Mouse (Mus musculus) kidney, postnatal 10 days (tissue): ENCODE measurements around the gene Ctnnbl1.

ENCODE experiments used
- DNase-seq: peaks from one replicate; pipeline ENCODE4 v3.0.0; 2021; ENCODE audit warnings: mixed read lengths

The Ctnnbl1 gene

DNA sequence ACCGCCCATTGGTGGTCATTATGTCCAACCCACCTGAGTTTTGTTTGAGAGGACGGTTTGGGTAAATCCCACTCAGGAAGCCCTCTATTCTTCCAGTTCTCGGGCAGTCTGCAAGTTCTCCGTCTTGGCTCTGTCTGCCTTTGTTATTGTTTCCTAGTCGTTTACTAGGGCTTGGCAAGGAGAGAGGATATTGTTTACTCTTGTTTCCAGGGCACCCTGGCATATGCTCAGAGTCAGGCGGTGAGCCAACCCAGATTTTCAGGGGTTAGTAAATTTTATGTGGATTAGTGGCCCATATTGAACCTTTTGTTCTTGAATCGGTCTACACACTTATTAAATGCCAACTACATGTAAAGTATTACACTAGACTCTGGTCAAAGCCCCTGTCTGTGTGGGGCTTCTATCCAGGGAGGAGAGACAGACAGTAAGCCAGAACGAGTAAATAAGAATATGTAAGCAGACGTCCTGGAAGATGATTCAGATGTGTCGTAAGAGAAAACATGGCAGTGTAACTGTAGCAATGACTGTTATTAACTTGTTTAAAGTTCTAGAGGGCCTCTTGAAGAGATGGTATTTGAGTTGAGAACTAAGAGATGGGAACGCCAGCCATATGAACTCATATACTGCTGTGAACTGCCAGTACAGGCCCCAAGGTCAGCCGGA is 13.9 kb downstream of the Ctnnbl1 start:
- DNase-seq, result no peak

DNA sequence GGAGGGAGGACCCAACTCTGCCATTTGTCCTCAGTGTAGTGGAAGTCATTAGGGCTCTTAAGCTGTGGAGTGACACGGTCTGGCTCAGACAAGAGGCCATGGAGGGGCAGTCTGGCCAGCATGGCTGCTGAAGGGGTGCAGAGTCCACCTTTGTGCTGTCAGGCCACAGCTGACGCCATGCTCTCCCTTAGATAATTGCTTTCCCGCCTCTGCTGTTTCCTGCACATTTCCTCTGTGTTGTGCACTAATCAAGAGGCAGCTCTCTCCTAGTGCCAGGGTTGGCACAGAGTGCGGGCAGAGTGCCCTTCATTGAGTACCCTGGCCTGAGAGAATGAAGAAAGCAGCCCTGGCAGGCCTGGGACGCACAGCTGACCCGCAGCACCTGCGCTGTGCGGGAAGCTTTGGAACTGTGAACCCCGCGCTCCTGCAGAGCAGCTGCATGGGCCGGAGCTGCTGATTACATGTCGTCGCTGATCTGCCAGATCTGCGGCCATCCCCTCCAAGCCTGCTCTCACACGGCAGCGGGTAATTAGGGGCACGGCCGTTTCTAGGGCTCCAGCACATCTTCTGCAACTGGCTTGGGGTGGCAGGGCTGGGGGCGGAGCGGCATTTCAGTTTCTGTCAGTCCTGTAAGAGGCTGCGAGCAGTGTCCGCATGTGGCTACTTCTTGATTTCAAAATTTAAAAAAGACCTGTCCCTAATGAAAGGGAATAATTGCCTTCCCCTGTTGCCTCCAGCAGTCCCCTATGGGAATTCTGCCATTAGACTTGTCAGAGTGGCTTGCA is 14.6 kb downstream of the Ctnnbl1 start:
- DNase-seq, result peak; percentile 30

DNA sequence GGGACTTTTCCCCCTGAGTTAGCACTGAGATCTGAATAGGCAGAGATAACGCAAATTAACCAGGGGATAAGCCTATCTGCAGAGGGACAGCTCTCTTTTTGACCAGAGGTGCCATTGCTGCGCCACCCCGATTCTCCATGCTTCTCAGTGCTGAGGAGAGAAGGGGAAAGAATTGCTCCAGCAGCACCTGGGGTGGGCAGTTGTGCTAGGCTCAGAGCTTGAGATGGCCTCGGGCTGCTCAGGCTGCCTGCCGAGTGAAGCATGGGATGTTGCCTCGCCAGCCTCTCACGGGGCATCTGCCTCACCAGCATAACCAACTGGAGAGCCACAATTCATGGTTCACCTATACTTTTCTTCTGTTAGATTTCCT is 15.2 kb downstream of the Ctnnbl1 start:
- DNase-seq, result no peak

DNA sequence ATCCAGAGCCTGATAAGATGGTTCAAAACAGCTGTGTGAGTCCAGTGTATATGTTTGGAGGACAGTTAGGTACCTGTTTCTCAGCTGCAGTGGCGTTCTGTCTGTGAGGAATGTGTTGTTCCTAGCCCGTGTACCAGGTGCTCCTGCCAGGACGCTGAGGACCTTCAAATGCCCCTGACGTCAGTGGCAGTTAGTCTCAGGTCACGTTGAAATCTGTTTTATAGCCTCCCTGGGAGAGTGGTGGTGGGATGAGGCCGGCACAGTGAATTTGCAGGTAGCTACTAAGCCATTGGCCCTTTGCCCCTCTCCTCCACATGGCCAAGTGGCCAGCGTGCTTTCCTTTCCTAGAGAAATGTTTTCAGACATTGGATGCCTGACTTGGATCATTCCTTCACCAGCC is 18.6 kb downstream of the Ctnnbl1 start:
- DNase-seq, result no peak

DNA sequence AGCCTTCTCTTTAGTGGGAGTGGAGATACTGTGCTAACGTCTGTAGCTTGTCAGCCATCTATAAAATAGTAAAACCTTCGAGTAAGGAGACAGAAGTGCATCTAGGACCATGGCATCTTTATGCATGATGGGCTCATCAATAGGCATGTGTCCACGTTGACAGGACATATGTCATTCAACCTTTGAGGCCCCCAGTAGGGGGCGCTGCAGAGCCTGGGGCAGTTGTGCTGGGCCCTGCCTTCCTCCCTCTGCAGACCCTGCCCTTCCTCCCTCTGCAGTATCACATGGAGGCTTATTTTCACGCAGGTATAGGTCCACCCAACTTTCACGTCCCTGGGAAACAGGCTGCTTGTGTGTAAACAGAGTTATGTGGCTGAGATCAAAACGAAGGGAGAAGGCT is 19.0 kb downstream of the Ctnnbl1 start:
- DNase-seq, result no peak

DNA sequence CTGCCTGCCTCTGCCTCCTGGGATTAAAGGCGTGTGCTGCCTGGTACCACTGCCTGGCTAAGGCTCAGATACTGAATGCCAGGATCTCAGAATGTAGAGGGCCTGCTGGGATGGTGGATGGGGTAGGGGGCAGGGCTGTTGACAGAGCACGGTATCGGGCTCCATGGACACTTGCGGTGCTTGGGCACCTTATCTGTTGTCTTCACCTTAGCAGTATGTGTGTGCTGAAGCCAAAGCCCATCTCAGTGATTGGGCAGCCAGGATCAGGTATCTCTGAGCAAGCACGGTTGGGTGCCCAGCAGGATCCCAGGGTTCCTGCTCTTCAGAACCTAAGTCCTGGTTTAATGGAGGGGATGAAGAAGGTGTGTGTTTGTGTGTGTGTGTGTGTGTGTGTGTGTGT is 21.2 kb downstream of the Ctnnbl1 start:
- DNase-seq, result no peak

DNA sequence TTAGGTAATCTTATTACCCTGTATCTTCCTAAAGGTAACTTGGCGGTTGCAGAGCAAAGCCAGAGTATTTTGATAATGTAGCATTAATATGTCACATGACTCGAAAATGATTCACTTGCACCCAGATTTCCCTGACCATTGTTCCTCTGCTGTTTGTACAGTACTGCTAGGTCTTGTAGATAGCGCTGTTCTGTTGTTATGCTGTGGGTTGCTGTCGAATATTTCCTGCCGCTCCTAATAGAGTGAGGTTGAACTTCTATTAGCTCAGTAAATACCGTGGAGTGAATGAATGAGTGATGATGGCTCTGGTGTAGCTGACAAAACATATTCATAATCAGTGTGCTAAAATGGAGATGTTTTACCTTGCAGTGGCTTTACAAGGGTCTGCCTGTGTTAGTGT is 22.5 kb downstream of the Ctnnbl1 start:
- DNase-seq, result no peak

DNA sequence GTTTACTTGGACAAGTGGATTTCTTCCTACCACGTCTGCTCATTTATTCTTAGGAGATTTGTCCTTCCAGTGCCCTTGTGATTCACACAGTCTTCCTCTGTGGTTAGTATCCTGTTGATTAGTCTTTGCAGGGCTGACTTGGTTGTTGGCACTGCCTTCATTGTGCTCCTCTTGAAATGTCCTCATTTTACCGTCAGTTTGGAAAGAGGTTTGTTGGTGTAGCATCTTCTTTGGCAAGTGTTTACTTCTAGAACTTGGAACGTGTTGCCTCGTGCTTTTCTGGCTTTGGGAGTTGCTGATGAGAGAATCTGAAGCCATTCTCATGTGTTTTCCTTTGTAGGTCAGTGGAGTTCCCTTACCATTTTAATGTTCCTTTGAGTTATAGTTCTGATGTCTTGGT is 25.7 kb downstream of the Ctnnbl1 start:
- DNase-seq, result no peak

DNA sequence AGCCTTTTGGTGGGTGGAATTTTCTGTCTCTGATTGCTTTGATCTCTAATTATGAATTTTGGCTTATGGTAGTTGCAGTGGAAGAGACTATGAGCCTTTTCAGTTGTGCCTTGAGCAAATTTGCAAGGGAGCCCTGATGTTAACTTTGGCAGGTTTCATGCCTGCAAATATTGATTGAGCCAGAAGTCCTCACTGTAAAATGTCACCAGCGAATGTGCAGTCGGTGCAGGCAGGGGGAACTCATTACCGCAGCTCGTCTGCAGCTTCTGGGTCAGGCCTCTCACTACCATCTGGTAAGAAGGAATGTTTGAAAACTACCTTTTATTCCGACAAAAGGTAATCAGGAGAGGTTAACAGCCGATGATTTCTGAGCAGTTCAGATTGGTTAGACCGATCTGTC is 29.4 kb downstream of the Ctnnbl1 start:
- DNase-seq, result no peak

DNA sequence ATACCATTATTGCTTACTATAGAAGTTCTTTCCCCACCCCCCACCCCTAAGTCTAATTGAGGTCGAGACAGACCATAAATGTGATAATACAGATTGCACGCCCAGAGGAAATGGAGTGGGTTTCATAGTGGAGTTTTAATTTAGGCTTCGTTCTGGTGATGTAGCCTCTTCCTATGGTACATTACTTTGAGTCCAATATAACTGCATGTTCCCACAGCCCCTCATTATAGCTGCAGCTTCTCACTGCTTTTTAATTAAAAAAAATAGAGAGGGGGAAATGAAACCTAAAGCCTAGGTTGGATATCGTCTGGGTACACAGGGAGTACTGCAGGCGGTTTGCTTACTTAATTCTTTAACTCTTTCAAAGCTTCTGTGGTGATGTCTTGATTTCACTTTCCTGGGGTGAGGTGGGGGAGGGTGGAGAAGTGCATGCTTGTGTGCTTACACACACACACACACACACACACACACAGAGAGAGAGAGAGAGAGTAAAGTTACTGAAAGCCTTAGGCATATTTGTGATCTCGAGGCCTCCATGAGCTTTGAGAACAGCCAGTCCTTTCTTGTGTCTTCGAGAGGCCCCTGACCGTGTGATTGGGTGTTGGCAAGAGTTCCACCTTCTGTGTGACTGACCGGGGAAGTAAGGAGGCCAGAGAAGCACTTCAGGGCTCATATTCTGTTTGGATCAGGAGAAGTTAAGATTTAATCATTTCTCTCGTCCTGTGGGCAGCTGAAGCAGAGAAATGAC is 31.7 kb downstream of the Ctnnbl1 start:
- DNase-seq, result no peak

DNA sequence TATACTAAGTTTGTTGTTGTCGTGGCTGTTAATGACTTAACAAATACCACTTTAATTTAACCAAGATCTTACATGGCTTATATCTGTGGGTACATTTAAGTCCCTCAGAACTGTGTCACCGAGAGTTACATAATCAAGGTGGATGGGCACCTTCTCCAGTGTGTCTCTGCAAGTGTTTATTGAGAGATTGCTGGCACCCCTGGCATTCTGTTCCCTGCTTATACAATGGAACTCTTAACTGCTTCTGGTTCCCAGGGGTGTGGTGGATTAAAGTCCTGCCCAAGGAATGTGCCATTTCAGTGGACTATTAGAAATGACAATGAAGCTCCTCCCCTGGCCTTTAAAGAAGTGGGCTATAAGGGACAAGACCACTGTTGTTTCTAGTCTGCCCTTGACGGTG is 33.6 kb downstream of the Ctnnbl1 start:
- DNase-seq, result no peak

DNA sequence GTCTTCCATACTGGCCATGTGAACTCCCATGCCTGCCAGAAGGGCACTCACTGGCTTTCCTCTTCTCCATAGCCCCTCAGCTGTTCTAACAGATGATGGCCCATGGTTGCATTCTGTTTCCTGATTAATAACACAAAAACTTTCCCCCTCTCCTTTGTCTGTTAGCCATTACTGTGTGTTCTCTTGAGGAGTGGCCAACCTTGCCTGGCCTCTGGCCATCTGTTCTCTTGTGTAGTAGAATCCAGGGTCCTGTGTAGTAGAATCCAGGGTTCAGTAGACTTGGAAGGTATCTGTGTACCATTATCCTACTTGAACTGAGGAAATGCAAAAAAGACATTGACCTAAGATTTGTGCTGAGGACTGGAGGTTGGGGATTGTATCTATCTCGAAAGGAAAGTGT is 36.5 kb downstream of the Ctnnbl1 start:
- DNase-seq, result no peak

DNA sequence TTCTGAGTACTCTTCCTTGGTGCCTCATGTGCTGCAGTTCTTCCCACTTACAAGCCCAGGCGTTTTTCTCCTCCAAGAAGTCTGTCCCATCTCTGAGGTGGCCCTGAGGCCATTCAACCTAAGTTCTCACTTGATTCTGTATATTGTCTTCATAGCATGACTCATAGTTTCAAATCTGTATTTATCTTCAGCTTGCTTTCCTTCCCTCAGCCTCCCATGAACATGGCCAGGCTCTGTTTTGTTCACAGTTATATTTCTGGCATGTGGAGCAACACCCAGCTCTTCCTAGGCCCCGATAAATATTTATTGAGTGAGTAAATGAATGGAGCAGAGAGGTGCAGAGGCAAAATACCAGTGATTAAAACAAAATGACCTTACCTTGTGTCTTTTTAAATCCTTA is 38.8 kb downstream of the Ctnnbl1 start:
- no peak for DNase-seq

DNA sequence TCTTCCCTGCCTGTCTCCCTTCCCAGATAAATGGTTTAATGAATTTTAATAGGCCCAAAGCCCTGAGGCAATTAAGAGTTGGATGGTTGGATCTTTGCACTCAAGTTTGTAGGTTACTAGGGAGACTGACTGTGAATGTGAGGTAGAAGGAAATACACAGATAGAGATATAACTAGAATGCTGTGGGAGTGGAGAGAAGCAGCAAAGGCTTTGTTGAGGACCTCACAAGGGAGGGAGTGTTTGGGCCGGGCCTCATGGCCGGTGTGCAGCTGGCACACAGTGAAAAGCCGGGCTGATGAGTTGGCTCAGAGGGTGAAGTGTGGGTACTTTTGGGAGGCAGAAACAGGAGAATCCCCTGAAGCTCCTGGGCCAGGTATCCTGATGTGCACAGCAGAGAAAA is 43.8 kb downstream of the Ctnnbl1 start:
- DNase-seq, result no peak

DNA sequence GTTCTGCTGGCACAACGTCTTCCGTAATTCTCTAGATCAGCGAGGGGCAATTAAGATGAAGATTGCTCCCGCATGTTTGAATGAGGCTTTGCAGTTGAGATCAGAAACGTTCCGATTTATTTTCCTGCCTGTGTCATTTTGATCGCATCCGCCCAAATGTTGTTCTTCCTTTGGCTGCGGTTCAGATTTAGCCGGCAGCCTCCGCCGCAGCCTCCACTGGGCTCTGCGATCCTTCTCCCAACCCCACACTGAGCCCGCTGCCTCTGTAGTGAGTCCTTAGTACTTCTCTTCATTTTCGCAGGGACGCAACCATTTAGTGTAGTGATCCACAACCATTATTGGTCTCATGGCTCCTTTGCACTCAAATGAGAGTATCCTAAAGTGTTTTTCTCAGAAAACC is 46.0 kb downstream of the Ctnnbl1 start:
- DNase-seq, result no peak

DNA sequence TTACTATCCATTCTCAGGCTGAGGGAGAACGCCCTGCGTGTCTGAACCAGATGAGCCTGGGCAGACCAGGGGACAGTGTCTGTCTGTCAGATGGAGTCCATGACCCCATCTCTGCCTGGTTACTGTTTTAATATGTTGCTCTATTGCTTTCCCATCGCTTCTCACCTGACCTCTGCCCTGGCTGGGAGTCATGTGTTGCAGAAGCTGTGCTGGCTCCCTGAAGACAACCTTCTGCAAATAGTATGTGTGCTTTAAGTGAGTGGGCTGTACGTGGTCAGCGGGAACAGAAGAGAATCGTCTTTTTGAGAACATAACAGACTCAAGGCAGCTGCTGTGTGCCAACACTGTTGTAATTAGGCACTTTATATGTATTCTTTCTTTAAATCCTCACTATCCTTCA is 47.0 kb downstream of the Ctnnbl1 start:
- DNase-seq, result no peak

DNA sequence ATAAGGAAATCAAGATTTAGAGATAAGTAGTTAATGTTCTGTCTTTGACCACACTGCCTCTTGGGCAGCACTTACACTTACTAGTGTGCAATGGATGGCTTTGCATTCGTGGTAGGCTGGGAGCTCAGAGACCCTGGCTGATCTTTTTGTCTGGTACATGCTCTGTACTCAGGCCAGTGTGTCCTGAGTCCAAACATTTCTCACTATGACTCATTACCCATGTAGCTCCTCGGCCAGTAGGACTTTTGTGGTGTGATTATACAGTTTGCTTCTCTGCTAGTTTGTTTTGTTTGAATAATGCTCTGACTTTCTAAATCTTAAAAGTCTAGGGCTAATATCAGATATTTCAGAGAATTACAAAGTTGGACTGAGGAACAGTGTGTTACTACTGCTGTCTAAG is 47.4 kb downstream of the Ctnnbl1 start:
- DNase-seq, result no peak

DNA sequence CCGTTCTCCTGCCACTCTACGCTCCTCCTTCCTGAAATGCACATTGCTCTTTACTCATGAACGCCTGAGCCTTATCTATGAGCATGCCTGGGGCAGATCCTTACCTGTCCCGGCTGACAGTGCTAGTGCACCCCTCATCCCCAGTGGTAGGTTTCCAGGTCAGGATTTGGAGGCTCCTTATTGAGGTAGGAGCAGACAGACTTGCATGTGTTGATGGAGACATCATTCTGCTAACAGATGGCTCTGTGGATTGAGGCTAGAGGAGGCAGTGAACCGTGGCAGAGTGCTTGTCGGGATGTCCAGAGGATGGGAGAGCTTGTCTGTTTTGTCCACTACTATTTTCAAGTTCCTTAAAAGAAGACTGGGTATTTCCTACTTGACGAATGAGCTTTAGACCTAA is 52.0 kb downstream of the Ctnnbl1 start:
- no peak for DNase-seq

DNA sequence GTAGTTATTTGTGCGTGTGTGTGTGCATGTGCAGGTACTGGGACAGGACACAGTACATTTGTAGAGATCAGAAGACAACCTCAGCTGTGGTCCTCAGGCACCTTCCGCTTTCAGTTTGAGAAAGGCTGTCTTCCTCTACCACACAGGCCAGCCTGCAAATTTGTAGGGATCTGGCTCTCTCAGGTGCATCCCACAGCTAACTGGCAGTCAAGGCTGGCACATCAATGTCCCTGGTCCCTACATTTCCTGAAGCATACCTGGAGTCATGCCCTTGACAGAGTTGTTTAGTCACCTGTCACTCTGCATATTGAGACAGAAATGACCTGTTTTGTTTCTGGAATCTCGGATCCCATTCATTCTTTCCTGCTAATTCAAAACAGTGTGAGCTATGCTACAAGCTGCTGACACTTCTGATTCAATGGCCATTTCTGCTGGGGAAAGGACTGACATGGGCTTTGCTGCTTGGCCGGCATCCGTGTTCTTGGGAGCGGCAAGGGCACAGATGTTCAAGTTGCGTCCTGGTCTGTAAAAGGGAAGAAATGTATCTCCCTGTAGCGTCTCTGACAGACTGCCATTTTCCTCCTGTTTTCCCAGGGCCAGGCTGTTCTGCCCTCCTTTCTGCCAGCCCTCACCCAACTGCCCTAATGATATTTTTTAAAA is 53.8 kb downstream of the Ctnnbl1 start:
- DNase-seq, result no peak

DNA sequence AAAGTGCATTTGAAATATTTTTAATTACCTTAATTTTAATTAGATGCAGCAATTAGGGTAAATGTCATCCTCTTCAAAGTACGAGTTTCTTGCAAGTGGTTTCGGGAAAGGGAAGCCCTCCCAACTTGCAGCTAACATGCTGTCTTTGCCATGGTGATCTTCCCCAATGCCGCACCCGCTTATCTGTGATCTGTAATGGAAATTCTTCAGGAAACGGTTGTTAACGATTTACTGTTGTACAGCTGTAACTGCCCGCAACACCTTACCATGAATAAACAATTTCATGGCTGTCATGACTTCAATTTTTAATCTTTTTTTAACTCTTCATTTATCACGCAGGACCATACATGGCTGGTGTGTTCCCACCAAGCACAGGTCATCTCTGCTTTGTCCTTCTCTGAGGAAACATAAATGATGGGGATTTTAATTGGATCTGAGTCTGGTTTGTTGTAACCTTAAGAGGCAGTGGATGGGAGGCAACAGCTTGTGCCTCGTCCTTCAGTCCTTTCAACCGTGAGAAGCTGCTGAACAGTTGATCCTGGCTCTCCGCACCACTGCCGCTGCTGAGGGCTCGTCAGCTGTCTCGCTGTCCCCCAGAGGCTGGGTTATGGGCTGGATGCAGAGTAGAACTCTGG is 54.4 kb downstream of the Ctnnbl1 start:
- no peak for DNase-seq

DNA sequence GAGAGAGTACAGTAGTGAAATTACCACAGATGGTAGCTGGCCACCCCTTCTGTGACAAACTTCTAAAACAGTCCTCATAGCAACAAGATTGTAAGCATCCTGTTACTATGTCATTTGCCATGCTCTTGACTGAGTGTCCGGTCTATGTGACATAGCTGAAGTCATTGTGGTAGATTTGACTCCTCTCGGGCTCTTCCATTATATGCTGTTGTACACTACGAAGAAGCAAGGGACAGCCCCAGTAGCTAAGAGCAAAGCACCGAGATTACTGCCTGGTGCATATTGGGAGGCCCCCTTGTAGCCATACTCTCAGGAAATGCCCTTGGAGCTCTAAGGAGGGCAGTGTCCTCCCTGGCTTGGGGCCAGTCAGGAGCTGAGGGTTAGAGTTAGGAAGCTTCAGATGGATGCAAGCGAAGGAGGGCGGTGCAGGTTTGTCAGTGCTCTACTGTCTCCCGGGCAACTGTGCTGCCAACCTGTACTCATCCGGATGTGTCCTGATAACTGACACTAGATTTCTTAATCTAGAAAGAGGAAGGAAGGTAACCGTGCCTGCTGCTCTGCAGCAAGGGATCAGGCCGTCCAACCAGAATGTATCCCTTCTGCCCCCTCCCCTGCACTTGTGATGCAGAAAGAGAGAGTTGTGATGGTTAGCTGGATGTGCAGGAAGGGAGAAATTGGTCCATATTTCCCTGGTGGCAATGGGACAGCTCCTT is 55.8 kb downstream of the Ctnnbl1 start:
- no peak for DNase-seq

DNA sequence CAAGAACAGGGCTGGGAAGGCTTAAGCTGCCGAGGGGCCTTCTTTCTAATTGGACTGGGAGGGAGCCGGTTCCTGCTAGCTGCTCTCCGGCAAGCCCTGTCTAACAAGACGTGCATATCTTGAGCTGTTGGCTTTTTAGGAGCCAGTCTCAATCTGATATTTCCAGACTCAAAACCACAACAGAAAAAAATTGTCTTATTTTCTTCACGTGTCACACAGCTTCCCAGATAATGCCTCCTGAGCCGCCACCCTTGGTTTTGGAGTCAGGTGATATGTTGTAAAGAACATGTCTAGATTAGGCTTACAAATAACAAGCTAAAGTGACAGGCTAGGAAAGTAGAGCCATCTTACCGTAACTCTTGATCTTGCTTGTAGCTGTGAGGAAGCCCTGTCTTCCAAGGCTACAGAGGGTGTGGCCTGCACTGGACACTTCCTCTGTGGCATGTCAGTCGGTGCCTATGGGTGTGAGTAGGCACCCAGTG is 56.7 kb downstream of the Ctnnbl1 start:
- no peak for DNase-seq
